Mouse (Mus musculus) erythroid progenitor cell, adult 5-6 weeks (primary cell): ENCODE measurements around the gene Isy1. TPM values are rescaled to one million over a fixed set of nuclear protein-coding genes. Genes with fewer than 3 reads are reported as not detected.

Experiments used
- ATAC-seq: replicated peaks from 2 replicates; pipeline ENCODE4 v1.8.0; 2016; ENCODE audit warnings: moderate number of reproducible peaks, mild to moderate bottlenecking, moderate TSS enrichment, inconsistent platforms; ENCODE audit not compliant: poor library complexity, low FRiP score, severe bottlenecking
- total RNA-seq, 2 experiments: library from RNA; stranded (forward) in 1 of 2; stranded (reverse) in 1 of 2; fragments of 150-400 nt in 1 of 2; fragments of 186-747, 209-891 nt in 1 of 2; gene quantifications; 2 replicates each; pipeline versions ENCODE4 v1.2.3 to v1.2.4; 2015 to 2017; ENCODE audit warnings: low replicate concordance in 2 of 2

Isy1 gene
- total RNA-seq, 2 experiments from 2014 or later, result 20.1 to 62.1 TPM

DNA sequence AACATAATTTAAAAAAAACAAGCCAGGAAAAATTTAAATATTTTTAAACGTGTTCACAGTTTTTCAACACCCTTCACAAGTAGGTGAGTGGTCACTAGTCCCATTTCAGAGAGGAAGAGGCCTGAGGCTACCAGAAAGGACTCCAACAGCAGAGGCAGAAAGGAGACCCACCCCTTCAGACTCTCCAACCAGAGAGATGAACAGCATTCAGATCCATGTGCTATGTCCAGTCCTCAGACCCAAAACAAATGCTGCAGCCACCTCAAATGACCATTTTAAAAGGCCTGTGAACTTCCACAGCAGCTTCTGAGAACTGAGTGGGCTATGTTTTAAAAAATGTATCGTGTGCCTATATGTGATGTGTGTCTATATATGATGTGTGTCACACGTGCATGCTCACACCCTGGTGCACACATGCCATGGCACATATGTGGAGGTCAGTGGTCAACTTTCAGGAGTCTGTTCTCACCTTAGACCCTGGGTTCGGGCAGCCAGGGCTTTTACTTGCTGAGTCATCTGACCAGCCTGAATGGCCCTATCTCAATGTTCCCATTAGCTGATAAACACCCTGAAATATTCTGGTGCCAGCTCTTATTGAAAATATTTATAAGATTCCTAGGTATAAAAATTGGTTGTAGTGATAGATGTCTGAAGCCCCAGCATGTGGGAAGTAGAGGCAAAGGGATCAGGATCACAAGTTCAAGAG is 30.7 kb downstream of the Isy1 start:
- 0 out of 2 replicates have a peak, but pooled peaks have one; percentile 16 for ATAC-seq

DNA sequence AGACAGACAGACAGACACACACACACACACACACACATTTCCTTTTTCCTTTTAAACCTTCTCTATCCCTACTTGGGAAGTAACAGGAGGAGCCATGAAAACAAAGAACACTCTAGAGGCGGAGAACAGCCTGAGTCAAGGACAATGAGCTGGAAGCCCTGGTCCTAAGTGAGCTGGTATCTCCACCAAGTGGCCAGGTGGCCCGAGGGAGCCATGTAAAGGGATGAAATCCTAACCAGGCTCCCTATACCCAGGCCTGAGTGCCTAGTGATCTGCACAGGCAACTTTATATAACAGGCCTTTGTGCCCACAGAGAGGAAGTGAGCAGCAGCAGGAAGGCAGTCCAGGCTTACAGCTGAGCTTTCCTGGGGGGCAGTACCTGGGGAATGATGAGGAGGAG is 31.7 kb downstream of the Isy1 start:
- ATAC-seq, result no peak

DNA sequence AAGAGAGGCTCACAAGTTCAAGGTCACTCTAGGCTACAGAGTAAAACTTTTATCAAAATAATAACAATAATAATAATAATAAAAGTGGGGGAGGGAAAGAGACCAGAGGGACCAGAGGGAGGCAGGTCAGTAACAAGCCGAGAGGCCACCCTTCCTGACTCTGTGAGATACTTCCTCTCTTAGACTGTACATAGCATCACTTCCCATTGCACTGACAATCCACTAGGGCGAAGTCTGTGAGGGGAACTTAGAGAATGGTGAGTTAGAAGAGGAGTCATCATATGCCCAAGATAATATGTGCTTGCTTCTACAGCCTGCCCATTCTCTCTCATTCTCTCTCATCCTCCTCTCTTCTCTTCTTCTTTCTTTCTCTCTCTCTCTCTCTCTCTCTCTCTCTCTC is 32.6 kb downstream of the Isy1 start:
- no peak for ATAC-seq

DNA sequence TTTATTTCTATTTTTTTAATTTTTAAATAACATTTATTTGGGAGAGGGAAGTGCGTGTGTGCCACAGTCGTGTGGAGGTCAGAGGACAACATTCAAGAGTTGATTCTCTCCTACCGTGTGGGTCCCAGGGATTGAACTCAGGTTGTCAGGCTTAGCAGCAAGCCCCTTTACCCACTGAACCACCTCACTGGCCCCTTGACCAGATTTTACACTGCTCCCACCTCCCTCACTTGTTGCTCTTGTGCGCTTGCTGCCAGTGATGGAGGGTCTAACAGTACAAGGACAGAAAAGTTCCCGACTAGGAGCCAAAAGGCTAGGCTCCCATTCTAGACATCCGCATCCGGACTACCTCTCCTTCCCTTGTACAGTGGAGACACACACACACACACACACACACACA is 33.1 kb downstream of the Isy1 start:
- ATAC-seq, result no peak

DNA sequence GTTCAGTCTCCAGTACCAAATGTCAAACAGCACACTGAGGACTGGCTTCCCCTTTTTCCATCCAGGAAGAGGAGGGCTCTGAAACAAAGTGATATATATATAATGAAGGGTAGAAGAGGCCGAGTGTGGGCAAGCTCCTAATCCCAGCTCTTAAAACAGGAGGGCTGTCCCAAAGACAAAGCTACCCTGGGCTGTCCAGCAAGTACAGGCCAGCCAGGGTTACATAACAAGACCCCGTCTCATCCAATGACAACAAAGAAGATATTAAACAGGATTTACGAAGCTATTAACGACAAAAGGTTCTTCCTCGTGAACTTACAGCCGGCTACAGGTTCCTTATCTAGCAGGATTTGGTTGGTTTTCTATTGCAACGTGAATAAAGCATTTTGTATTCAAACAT is 33.7 kb downstream of the Isy1 start:
- ATAC-seq, result no peak

DNA sequence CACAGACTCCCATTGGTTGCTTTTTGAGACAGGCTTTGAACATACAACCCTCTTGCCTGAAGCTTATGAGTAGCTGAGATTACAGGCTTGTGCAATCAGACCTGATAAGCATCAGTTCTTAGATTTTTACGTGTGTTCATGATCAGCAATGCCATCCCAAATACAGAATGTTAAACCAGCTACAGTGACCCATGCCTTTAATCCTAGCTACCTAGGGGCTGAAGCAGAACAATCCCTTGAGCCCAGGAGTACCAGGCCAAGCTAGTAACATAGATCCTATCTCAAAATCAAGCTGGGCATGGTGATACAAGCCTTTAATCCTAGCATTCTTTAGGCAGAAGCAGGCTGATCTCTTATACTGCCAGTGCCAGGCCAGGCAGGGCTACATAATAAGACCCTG is 34.6 kb downstream of the Isy1 start:
- ATAC-seq, result no peak

DNA sequence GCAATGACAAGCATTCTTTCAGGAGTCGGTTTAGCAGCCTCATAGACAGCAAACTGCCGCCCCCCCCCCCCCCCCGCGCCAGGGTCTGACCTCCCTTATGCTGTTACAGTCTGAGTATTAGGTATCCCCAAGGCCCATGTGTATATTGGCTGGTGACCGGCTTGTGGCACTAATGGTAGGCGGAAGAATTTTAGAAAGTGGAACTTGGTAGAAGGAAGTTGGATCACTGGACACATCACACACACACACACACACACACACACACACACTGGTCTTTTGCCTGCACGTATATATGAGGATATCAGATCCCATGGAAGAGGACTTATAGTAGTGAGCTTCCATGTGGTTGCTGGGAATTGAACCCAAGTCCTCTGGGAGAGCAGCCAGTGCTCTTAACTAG is 36.1 kb downstream of the Isy1 start:
- ATAC-seq, result no peak

DNA sequence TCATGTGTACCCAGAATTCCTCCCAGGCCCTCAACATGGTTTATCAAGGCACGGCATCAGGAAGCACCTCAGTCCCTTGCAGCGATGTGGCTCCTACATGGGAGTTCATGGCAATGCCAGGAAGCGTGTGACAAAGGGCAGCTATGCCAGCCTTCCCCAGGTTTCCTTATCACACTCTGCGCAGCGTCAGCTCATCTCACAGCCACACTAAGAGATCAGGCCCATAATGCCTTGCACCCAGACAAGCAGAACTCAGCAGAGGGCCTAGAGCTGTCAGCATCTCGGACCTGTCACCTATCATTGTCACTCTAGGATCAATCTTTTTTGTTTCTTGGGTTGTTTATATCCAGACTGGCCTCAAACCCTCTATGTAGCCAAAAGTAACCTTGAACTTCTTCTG is 39.0 kb downstream of the Isy1 start:
- peak; percentile 80 for ATAC-seq

DNA sequence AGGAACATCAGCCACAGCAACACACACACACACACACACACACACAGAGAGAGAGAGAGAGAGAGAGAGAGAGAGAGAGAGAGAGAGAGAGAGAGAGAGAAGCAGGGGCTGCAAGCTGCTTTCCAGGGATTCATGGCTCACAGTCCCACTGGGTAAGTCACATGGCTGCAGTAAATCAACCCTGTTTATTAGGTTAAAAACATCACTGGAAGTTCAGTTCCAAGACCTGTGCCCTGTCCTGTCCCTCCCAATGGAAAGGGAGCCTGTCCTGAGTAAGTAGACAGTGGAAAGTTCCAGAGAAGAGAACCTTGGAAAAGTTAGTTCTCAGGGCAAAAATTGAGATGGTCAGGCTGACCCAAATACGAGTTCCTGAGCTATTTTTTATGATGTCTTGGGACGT is 41.3 kb downstream of the Isy1 start:
- ATAC-seq, result no peak

DNA sequence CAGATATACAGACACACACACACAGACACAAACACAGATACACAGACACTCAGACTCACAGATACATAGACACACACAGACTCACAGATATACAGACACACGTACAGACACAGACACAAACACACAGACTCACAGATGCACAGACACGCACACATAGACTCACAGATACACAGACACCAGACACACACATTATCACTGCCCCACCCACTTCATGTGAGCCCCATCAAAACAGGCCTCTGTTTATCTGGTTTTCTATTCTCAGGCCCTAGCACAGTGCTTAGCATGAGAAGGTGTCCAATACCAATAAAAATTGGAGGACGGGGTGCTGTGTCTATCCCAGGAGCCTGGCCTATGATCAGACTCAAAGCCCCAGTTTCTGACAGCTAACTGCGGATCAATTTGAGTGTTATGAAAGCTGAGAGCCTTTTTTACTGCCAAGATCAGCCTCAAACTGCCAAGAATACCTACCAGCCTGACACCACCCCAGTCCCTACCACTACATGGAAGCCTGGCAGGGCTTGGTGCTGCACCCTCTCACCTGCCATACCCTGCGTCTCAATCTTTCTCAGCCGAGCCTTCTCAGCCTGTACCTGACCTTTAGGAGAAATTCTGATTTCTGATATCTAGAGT is 42.2 kb downstream of the Isy1 start:
- peak; percentile 60 for ATAC-seq

DNA sequence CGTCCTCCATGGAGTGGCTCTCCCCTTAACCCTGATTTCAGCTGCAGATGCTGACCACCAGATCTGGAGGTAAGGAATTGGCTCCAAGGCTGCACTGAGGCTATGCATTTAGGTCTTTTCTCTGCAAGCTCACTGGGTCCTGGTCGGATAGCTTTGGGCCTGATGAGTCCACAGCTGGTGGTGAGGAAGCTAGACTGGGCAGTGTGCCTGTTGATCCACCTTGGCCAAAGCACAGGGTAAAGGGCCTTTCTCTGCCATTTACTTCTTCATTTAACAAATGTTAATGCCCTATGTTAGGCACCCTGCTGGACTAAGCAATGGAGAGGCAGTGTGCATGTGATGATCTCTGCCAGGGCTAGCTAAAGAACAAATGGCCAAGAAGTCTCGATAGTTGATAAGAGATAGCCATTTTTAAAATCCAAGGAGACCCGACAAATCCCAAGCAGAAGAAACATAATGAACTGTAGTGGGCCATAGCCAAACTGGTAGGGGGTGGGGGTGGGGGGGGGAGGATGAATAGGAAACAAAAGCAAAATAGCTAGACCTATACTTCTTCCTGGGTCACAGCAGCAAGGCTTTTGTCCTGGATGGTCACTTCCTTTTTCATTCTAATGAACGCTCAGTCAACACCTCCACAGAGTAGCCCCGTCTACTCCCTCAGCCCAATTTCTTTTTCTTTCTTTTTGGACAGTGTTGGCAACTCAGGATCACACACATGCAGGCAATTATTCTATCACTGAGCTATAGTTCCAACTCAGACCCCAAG is 43.0 kb downstream of the Isy1 start:
- no peak for ATAC-seq

DNA sequence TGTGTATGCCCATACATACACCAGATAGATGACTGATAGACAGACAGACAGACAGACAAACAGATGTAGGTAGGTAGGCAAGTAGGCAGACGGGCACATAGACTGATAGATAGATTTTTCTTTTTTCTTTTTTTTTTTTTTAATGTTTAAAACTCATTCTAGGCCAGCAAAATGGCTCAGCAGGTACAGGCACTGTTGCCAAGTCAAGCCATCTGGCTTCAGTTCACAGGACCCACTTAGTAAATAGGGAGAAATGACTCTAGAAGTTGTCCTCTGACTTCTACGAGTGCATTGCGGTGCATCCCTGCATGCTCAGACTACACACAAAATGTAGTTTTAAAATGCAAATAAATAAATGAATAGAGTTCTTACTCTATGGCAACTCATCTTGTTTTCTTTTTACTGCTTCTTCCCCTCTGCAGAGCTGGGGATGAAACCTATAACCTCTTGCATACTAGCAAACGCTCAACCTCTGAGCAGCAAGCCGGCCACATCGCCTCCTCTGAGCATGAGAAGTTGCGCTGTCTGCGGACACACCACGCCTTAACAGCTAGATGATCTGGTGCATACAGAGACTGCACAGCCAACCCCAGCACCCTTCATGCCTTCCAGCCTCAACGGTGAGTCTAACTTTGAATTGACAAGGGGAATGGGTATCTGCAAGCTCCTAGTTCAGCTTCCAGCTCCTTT is 44.6 kb downstream of the Isy1 start:
- no peak for ATAC-seq

DNA sequence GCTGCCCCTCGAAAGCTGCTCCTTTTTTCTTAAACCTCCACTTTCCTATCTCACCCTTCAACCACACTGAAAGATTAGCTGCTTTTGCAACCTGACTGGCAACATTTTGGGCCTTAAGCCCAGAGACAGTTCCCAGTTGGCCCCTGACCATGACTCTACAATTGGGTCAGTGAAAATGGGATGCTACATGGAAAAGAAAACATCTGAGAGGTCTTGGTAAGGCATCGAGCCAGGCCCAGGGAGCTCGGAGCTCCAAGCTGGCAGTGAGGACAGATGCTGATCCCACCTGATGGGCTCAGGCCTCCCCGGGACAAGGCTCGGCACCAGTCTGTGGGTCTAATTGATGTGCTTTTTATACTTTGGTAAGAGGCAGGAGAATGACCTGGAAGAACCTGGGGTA is 46.8 kb downstream of the Isy1 start:
- no peak for ATAC-seq

DNA sequence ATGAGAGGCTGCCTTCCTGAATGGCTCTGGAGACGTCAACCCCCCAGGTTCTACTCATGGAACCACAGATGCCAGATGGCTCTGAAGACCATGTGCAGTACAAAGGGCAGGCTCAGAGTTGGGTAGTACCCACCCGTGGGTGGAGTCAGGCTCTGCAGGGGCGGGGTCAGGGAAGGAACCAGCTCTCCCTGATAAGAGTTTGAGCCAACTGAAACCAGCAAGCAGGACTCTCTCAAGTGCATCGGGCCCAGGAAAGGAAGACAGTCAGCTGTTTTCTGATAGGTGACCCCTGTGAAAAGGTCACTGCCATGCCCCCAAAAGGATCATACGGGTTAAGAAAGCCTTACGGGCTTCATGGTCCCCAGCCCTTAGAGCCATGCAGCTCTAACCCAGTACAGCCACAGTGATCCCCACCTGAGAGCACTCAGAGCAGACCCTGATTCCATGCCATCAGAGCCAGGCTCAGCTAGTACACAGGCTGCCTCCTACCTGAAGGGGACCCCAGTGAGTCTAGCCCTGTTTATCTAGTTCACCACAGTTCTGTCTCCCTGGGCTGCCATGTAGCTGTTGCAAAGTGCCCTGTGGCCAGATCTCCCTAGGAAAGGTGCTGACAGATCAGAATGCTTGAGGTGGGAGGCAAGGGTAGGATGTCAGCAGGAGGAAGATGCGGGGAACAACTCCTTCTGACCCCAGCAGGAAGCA is 47.7 kb downstream of the Isy1 start:
- ATAC-seq, result peak; percentile 88

DNA sequence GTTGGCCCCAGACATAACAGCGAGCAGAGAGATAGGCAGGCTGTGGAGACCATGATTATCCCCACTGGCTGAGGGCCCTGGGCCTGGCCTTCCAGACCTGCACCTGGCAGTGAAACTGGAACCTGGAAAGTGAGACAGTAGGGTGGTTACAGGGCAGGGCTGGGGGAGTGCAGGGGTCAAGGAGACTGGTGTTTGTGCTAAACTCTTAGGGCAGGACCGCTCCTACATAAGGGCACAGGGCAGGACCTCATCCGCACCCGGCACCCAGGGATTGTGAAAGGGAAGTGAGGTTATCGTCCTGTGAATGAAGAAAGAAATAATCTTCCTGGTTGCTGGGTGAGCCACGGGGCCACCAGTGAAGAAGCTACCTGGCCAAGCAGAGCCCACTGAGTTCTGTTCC is 48.8 kb downstream of the Isy1 start:
- no peak for ATAC-seq

DNA sequence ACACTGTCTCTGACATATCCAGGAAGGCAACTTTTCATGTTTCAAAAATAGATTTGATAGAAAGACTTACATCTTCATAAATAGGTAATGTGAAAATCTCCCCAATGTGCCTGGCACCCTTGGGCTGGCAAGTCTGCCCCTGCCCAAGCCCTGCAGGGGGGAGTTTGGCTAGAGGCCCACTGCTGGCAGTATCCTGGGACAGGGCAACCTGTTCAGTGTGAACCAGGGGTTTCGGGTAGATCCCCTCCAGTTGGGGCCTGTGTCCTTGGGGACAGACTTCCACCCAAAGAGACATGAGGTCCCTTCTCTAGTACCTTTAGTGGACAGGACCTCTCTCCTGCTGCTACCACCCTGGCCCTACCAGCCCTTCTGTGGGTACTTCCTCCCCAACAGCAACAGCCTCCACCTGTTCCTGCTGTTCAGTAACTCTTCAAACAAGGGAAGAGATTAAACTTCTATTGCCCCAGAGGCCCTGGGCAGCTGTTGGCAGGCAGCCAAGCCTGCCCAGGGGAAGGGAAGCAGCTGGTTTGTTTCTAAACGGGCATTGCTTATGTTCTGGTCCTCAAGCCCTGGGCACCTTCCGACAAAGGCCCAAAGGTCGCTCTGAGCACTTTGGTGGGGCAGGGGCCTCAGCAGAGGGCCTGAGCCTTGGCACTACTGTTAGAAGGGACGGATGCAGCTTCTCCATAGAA is 49.6 kb downstream of the Isy1 start:
- no peak for ATAC-seq

DNA sequence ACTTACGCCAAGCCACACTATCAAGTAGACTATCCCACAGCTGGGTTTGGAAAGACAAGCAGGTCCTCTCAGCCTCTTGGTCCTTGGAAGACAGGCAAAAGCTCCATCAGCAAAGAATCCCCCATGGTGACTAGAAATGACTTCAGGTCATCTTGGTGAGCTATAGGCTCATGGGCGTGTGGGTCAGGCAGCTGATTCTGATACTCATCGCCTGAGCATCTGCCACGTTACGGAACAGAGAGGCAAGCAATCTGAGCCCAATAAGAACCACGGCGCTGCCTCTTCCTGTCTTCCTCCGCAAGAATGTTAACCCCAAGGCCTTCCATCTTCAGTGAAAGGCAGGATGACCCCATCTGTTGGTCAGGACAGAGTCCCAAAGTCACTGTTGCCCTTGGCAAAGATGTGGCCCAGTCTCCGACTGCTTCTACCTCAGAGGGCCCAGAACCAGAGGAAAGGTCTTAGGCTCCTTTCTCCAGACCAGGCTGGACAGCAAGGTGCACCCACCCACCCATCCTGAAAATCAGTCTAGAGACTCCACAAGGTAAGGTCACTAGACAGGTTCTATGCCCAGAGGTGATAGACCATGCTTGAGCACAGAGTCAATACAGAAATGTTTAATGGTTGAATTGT is 50.2 kb downstream of the Isy1 start:
- ATAC-seq, result no peak

DNA sequence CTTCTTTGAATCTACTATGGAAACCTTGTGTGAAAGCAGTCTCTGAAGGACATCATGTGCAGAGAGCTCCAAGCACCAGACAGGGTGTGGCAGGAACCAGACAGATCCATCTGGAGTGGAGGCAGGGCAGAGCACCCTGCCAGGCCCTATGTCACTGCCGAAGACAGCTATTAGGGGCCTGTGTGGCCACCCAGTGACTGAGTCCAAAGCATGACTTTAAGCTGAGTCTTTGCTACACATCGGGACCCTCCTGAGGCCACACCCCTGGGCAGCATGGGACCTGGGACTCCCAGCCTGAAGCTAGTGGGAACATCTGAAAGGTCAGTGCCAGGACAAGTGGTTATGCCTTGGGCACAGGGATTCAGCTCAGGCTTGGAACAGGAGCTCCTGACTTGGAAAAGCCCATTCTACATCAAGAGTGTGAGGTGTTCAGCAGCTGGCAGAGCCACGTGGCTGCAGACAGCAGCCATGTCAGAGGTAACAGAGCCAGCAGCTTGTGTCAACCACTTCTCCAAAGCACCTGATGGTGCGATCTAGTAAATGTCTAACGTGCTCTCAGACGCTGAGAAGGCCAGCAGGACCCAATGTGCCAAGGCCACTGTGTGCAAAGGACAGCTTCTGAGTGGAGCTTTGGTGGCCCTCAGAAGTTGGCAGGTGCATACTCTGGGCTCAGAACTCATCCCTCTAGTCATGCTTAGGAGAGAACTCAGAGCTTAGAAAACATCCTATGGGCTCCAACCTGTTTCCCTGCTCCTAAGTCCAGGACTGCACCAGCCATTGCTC is 51.3 kb downstream of the Isy1 start:
- ATAC-seq, result 0 out of 2 replicates have a peak, but pooled peaks have one; percentile 15
